Mouse (Mus musculus) lung, adult 2 months (tissue): Measurements from ENCODE around the gene Melk. TPM values are rescaled to one million over a fixed set of nuclear protein-coding genes. Genes with fewer than 3 reads are reported as not detected.

Source experiments
- DNase-seq: peaks from one replicate; pipeline ENCODE4 v3.0.0; 2022
- H3K4me1 ChIP-seq: fragments of 200-500 bp; 2 replicates; pipeline ENCODE4 v1.6.1; 2011; ENCODE audit warnings: low read length; ENCODE audit not compliant: control insufficient read depth, insufficient read depth
- H3K4me3 ChIP-seq: fragments of 200-500 bp; replicated peaks from 2 replicates; pipeline ENCODE3; 2011; ENCODE audit warnings: low read depth, mild to moderate bottlenecking, control low read depth, low read length; ENCODE audit errors: extremely low read depth
- CTCF ChIP-seq: fragments of 200-500 bp; IDR thresholded peaks from 2 replicates; pipeline ENCODE4 v1.5.1; 2011; ENCODE audit warnings: mild to moderate bottlenecking, low read length, control low read depth; ENCODE audit not compliant: insufficient read depth
- POLR2A ChIP-seq: fragments of 200-500 bp; IDR thresholded peaks from 2 replicates; pipeline ENCODE4 v1.6.1; 2011; ENCODE audit warnings: low read depth, mild to moderate bottlenecking, control low read depth, low read length, borderline replicate concordance; ENCODE audit errors: extremely low read depth
- WGBS: fragments of 180-500 bp; shearing (Covaris S2); methylation state at CpG from one replicate; pipeline ENCODE4 v1.1.7; 2018; 5-methylcytosine and 5-hydroxymethylcytosine counted together
- polyA plus RNA-seq: library from polyadenylated mRNA; depleted of rRNA; stranded (reverse); fragments of >200 nt; gene quantifications from 2 replicates; pipeline ENCODE4 v1.2.3, GENCODE M21; 2012; rRNA removed

Melk gene
- 0.31 and 0.92 TPM in 2 replicates for polyA plus RNA-seq

DNA sequence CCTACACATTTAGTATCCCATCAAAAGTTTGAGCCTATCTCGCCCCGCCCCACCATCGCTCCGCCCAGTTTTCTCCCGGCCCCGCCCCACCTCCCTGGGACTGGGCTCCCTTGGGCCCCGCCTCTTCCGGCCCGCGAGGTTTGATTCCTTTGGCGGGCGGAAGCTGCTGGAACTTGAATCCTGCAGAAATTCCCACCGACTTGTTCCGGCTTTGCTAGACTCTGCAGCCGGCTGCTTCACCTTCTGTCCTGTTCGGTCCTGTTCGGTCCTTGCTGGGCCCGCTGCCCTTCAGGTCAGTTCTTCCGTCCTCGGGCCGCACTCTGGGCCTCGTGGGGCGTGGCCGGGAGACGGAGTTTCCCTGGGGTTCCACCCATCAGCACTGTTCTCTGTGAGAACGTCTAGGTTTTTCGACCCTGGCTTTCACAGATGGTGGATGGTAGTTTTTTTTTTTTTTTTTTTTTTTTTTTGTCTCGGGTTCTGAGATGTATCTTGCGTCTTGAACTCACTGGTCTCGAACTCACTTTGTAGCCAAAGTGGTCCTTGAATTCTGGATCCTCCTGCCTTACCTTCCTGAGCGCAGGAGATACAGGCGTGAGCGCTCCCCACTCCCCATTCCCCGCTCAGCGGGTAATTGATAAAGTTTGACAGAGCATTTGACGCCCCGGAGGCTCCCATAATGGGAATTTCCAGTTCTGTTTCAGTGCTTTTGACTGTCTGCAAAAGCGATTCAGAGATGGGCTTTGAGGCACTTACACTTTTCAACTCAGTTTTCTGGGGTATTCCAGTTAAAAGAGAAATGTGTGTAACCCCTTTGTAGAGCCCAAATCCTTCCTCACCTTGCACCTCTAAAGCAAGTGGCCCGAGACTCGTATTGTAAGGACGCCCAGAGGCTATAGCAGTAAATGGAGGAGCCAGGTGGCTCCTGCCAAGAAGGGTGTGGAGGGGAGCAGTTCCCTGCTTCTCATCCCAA lies at the start of gene Melk:
TSS of gene Melk (plus strand) at position 96 of the 970 bp plus-strand sequence.
- peak; percentile 68 for DNase-seq
- no peak for TF ChIP-seq CTCF
- TF ChIP-seq POLR2A = no peak
- WGBS = 1% methylated on average over 41 of the region's 41 CpGs
- Histone ChIP-seq H3K4me3 (peak within 1 kb of the TSS; percentile 80), H3K4me1 (0 out of 2 replicates have a peak, but pooled peaks cover 4% of the 10 kb centered on the region)

GRCm38 (mm10) chr4:44251521-44251920 lies 49.2 kb upstream of the Melk start:
- WGBS = 72% methylated on average over 5 of the region's 5 CpGs

DNA sequence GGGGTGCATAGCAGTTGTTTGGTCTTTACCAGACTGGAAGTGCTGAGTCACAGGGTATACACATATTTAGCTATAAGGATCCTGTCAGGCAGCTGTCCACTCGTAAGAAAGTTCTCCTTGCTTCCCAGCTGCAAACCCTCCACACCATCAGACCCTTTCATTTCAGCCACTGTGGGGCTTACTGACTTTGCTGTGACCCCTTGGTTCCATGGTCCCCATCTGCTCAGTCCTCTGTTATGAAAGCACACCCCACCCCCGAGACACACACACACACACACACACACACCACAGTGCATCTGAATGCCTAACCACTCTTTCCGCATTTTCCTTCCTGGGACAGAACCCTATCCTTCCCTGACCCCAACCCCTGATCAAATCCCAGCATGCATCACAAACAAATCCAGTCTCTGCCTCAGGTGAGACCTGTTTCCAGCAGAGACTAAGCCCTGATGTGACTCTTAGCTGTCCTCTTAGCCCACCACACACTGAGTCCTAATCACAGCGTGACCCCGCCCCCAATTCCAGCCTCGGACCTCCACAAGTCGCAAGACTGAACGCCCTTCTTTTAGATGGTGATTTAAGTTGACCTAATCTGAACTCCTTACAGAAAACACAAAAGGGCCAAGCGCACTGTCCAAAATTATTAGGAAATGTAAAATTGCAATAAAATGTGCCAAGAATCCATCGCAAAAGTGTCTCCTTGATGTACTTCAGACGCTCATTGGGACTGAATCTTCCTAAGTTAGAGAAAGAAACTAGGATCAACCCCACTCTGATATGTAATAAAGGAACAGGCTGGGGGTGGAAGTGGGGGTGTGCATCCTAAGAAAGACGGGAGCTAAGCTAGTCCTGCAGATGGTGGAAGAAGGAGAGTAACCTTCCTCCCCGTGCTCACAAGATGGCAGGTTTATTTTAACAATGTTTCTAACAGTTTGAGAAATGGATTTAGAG lies 48.4 kb upstream of the Melk start:
- Histone ChIP-seq H3K4me3 (no peak overlapping the region), H3K4me1 (no peaks in the 10 kb centered on the region)
- 14% methylated on average over 13 of the region's 13 CpGs for WGBS
- DNase-seq = no peak
- no peak for TF ChIP-seq CTCF
- no peak for TF ChIP-seq POLR2A

More at GRCm38 (mm10) chr4:44251521-44251920, 49.2 kb upstream of the Melk start:
- DNase-seq = no peak
- no peak for TF ChIP-seq CTCF
- TF ChIP-seq POLR2A = no peak
- H3K4me1 ChIP-seq = no peaks in the 10 kb centered on the region
- H3K4me3 ChIP-seq = no peak overlapping the region

- TF ChIP-seq POLR2A (no peak), CTCF (no peak)
- Histone ChIP-seq H3K4me1 (no peaks in the 10 kb centered on the region), H3K4me3 (no peak overlapping the region)
- DNase-seq = no peak
- WGBS = 11% methylated on average over 6 of the region's 6 CpGs
Observed at GRCm38 (mm10) chr4:44253191-44253590, 47.5 kb upstream of the Melk start.

DNA sequence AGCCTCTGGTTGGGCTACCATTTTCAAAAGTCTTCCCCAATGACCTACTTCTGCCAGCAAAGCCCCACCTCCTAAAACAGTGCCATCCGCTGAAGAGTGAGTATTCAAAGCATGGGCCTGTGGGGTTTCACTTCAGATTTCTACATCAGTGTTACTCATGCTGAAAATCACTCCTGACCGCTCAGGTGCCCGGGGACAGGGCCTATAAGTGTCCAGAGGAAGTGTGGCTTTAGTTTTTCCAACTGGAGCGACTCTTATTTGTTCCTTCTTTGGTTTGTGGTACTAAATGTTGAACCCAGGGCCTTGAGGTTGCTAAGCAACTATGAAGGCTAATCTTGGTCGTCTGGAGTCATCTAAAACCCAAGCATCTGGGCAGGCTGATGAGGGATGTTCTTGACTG lies 46.1 kb upstream of the Melk start:
- TF ChIP-seq POLR2A = no peak
- Histone ChIP-seq H3K4me3 (no peak overlapping the region), H3K4me1 (no peaks in the 10 kb centered on the region)
- WGBS = 72% methylated on average over 5 of the region's 5 CpGs
- no peak for DNase-seq

DNA sequence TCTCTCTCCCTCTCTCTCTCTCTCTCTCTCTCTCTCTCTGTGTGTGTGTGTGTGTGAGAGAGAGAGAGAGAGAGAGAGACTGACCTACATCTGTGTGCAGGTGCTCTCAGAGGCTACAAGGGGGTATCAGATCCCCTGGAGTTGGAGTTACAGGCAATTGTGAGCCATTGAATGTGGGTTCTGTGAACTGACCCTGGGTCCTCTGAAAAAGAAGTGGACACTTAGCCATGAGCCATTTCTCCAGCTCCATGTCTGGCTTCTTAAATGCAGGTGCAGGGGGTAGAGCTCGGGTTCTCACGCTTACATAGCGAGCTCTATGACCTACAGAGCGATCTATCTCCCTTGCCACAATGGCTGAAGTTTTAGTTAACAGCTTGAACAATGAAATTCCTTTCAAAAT lies 41.5 kb upstream of the Melk start:
- TF ChIP-seq CTCF (no peak), POLR2A (no peak)
- no peaks in the 10 kb centered on the region for H3K4me1 ChIP-seq
- no peak for DNase-seq
- H3K4me3 ChIP-seq = no peak overlapping the region
- WGBS = 86% methylated on average over 4 of the region's 4 CpGs

DNA sequence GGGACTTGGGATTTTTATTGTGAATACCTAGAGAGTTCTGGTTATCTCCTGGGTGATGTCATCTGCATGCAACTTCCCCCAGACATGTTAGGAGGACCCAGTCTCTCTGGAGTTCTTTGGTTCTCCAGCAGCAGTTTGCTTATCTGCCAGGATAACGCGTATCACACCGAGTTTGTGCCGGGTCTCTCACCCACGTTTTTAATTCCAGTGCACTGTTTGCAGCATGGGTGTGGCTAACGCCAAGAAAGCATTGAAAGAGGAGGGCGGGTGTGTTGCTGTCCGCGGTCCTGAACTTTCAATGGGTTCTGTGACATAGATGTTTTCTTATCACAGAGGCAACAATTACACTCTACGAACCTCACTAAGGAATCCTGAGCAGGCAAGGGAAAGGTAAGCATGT lies 40.4 kb upstream of the Melk start:
- whole genome bisulfite sequencing = under 1% methylated on average over 10 of the region's 10 CpGs
- H3K4me3 ChIP-seq = no peak overlapping the region
- peak; percentile 34 for DNase-seq
- no peaks in the 10 kb centered on the region for H3K4me1 ChIP-seq
- no peak for TF ChIP-seq POLR2A
- no peak for TF ChIP-seq CTCF

DNA sequence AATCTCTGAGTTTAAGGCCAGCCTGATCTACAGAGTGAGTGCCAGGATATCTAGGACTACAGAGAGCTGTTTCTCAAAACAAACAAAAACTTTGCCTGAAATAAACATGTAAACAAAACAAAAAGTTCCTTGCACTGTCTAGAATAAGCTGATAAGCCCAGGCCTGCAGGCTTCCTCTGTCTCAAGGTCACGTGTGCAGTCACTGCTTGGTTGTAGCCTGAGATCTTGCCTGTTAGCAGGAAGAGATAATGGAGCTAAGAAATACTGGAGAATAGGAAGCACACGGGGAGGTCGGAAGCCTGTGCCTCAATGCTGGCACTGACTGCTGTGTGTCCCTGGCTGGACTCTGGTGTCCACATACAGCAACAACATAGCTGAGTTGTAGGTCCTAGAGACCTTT lies 35.2 kb upstream of the Melk start:
- no peak for DNase-seq
- no peak for TF ChIP-seq POLR2A
- no peak for TF ChIP-seq CTCF
- Histone ChIP-seq H3K4me3 (no peak overlapping the region), H3K4me1 (no peaks in the 10 kb centered on the region)
- WGBS = 55% methylated on average over 3 of the region's 3 CpGs

GRCm38 (mm10) chr4:44267437-44267836 lies 33.2 kb upstream of the Melk start:
- no peak for TF ChIP-seq CTCF
- no peak for TF ChIP-seq POLR2A
- H3K4me3 ChIP-seq = no peak overlapping the region
- H3K4me1 ChIP-seq = no peaks in the 10 kb centered on the region
- whole genome bisulfite sequencing = 84% methylated on average over 6 of the region's 6 CpGs
- DNase-seq = no peak
